Mouse (Mus musculus): ENCODE results near the gene Rnf111. TPM values are rescaled to one million over a fixed set of nuclear protein-coding genes. Genes with fewer than 3 reads are reported as not detected.
A peak's percentile ranks its signal among the peaks of the same experiment; 100 is the strongest.
"Not testable (repeated sequence)": the region's sequence is repeated elsewhere in the genome, so short reads cannot be mapped to it uniquely, and the experiment has no call there.

Rnf111 gene
- polyA plus RNA-seq, 1 experiment from 2014 or later, result 8.0 TPM

GRCm38 (mm10) chr9:70496990-70497389, 6.5 kb downstream of the Rnf111 start:
- no peak for ATAC-seq (ENCODE audit: insufficient read depth)
- no peak overlapping the region for H3K9ac ChIP-seq

DNA sequence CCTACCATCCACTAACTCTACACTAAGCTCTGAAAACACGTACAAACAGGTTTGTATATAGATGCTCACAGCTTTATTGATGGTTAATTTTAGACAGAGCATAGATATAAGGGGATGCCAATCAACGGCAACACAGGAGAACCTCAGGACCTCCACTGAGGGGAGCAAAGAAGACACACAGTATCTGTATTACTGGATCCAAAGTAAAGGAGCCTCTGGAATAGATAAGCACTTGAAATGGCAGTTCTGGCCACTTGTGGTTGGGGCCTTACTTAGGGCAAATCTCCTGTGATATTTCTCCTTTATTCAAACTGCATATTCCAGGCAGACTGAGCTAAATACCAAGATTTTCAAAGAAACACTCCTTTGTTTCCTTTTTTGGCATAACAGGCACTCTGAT, 10.5 kb downstream of the Rnf111 start:
- Histone ChIP-seq H3K36me3 (replicated peaks) (peaks cover 18% of the 10 kb centered on the region), H3K4me1 (replicated peaks) (peaks cover 35% of the 10 kb centered on the region), H3K27me3 (no peaks in the 10 kb centered on the region), H3K27ac (replicated peaks) (no peak overlapping the region), H3K4me2 (peak overlapping the region; percentile 6; the same call in 1 of the 2 replicates), H3K9ac (no peak overlapping the region), H3K4me3 (replicated peaks) (no peak overlapping the region), H3K9me3 (replicated peaks) (no peaks in the 10 kb centered on the region)
- 24% methylated on average over 2 of the region's 2 CpGs for WGBS (ENCODE audit: insufficient replicate concordance)
- ATAC-seq (ENCODE audit: insufficient read depth), result peak; percentile 56; the same call in 1 of the 2 replicates

More at GRCm38 (mm10) chr9:70496990-70497389, 6.5 kb downstream of the Rnf111 start:
- Histone ChIP-seq H3K36me3 (replicated peaks) (peaks cover 12% of the 10 kb centered on the region; the same call in 1 of the 2 replicates), H3K9me3 (replicated peaks) (no peaks in the 10 kb centered on the region), H3K4me1 (replicated peaks) (peaks cover 42% of the 10 kb centered on the region), H3K27ac (replicated peaks) (peak overlapping the region; percentile 48; the same call in 1 of the 2 replicates), H3K4me2 (no peak overlapping the region), H3K4me3 (replicated peaks) (no peak overlapping the region), H3K27me3 (no peaks in the 10 kb centered on the region)

DNA sequence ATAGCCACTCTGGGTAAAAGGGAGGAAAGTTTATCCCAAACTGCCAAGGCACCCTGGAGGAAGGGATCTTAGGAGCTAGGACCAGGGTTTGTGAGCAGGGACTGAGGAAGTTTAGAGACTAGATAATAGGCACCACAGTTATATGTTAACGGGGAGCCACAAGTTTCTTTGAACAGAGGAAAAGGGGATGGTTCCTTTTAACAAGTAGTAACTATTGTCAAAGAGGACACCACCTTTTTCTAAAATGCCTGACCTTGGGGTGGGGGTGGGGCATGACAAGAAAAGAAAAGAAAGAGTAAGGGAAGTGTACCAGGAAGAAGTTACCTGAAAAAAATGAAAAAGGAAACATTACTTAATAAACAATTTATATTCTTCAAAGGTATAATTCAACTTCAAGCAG, 12.3 kb downstream of the Rnf111 start:
- whole genome bisulfite sequencing (ENCODE audit: insufficient replicate concordance), result 64% methylated on average over 1 of the region's 1 CpGs
- H3K27ac ChIP-seq (replicated peaks), result no peak overlapping the region
- ATAC-seq (ENCODE audit: insufficient read depth), result no peak
- no peak overlapping the region for H3K4me2 ChIP-seq
- peaks cover 17% of the 10 kb centered on the region for H3K36me3 ChIP-seq (replicated peaks)
- no peaks in the 10 kb centered on the region for H3K9me3 ChIP-seq (replicated peaks)
- peaks cover 26% of the 10 kb centered on the region for H3K4me1 ChIP-seq (replicated peaks)
- H3K9ac ChIP-seq, result no peak overlapping the region
- H3K4me3 ChIP-seq (replicated peaks), result no peak overlapping the region
- no peaks in the 10 kb centered on the region for H3K27me3 ChIP-seq

- Histone ChIP-seq H3K27ac (replicated peaks) (no peak overlapping the region), H3K4me3 (replicated peaks) (no peak overlapping the region), H3K27me3 (no peaks in the 10 kb centered on the region), H3K4me2 (no peak overlapping the region), H3K4me1 (replicated peaks) (peaks cover 8% of the 10 kb centered on the region), H3K9me3 (replicated peaks) (no peaks in the 10 kb centered on the region), H3K36me3 (replicated peaks) (peaks cover 19% of the 10 kb centered on the region), H3K9ac (no peak overlapping the region)
- WGBS (ENCODE audit: insufficient replicate concordance), result 86% methylated on average over 2 of the region's 2 CpGs
- ATAC-seq (ENCODE audit: insufficient read depth), result no peak
Observed at GRCm38 (mm10) chr9:70487401-70487800, 16.1 kb downstream of the Rnf111 start.

DNA sequence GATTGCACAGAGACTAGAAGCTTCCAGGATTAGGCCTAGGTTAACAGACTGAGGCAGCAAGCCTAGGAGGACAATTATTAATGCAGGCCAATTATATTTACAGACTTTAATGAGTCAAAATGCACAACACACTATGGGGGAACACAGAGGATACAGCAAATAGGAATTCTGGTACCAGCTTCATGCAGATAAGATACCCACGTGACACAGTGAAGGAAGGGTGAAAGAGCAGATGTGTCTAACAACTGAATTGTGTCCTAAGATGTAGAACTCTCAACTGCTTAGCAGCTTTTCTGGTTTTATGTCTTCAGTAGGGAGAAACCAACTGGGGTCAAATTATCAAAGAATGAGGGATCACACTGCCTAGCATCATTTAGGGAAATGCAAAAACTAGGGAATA, 17.7 kb downstream of the Rnf111 start:
- ATAC-seq (ENCODE audit: insufficient read depth), result no peak
- peaks cover 18% of the 10 kb centered on the region for H3K36me3 ChIP-seq (replicated peaks)
- no peak overlapping the region for H3K4me3 ChIP-seq (replicated peaks)
- no peak overlapping the region for H3K27ac ChIP-seq (replicated peaks)
- H3K9ac ChIP-seq, result no peak overlapping the region
- H3K4me2 ChIP-seq, result no peak overlapping the region
- no peaks in the 10 kb centered on the region for H3K9me3 ChIP-seq (replicated peaks)
- no peaks in the 10 kb centered on the region for H3K27me3 ChIP-seq
- no peaks in the 10 kb centered on the region for H3K4me1 ChIP-seq (replicated peaks)
- WGBS (ENCODE audit: insufficient replicate concordance), result 27% methylated on average over 1 of the region's 1 CpGs

DNA sequence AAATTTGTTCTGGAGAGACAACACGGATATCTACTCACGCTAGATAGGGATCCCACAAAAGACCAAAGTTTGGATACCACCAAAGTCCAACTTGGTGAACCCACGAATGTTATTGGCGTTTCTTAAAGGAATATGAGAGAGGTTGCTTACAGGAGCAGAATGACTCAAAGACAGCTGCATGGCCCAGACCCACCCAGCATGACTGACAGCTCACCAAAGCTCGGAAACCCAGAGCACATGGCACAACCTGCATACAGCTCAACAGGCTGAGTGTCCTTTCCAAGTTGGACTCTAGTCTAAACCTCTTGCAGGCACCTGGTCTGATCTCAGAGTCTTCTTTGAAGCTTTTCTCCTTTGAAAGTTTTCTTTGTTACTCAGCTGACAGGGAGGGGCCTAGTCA, 20.0 kb downstream of the Rnf111 start:
- H3K9ac ChIP-seq, result no peak overlapping the region
- peaks cover 26% of the 10 kb centered on the region for H3K36me3 ChIP-seq (replicated peaks)
- H3K9me3 ChIP-seq (replicated peaks), result no peaks in the 10 kb centered on the region
- H3K4me2 ChIP-seq, result no peak overlapping the region
- H3K27me3 ChIP-seq, result no peaks in the 10 kb centered on the region
- H3K4me1 ChIP-seq (replicated peaks), result no peaks in the 10 kb centered on the region
- WGBS (ENCODE audit: insufficient replicate concordance), result 82% methylated on average over 5 of the region's 5 CpGs
- H3K27ac ChIP-seq (replicated peaks), result no peak overlapping the region
- no peak overlapping the region for H3K4me3 ChIP-seq (replicated peaks)
- ATAC-seq (ENCODE audit: insufficient read depth), result no peak

DNA sequence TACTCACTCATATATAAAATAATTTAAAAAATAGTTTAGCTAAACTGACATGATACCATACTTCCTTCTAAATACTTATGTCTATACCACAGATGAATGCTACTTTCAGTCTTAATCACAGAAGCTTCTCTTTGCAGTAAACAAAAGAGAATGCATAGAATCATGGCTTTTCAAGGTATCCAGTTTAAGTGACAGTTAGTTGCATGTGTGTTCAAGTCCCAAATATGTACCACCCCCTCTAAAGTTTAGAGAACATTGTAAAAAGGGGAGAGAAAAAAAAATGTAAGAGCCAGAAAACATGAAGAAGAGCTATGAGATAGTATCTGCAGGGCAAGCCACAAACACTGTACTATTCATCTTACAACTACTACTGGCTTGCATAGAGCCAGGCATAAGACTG, 21.7 kb downstream of the Rnf111 start:
- H3K36me3 ChIP-seq (replicated peaks), result peaks cover 26% of the 10 kb centered on the region
- no peak overlapping the region for H3K4me3 ChIP-seq (replicated peaks)
- H3K27me3 ChIP-seq, result no peaks in the 10 kb centered on the region
- no peak for ATAC-seq (ENCODE audit: insufficient read depth)
- no peak overlapping the region for H3K27ac ChIP-seq (replicated peaks)
- no peak overlapping the region for H3K4me2 ChIP-seq
- no peaks in the 10 kb centered on the region for H3K4me1 ChIP-seq (replicated peaks)
- no peak overlapping the region for H3K9ac ChIP-seq
- no peaks in the 10 kb centered on the region for H3K9me3 ChIP-seq (replicated peaks)

DNA sequence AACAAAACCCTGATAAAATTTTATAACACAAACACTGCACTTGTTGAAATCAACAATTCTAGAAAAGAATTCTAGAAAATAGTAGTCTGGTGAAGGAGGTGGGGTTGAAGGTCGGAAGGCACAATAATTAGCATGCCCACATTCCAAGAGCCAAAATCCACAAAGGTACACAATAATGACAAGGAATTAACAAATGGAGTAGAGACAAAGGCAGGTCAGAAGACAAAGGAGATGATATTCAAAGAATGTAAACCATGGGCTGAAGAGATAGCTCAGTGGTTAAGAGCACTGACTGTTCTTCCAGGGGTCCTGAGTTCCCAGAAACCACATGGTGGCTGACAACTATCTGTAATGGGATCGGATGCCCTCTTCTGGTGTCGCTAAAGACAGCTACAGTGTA, 26.3 kb downstream of the Rnf111 start:
- Histone ChIP-seq H3K9ac (no peak overlapping the region), H3K9me3 (replicated peaks) (no peaks in the 10 kb centered on the region), H3K36me3 (replicated peaks) (peaks cover 58% of the 10 kb centered on the region), H3K27ac (replicated peaks) (no peak overlapping the region), H3K4me3 (replicated peaks) (no peak overlapping the region), H3K4me2 (no peak overlapping the region), H3K27me3 (no peaks in the 10 kb centered on the region), H3K4me1 (replicated peaks) (no peaks in the 10 kb centered on the region)
- no peak for ATAC-seq (ENCODE audit: insufficient read depth)
- WGBS (ENCODE audit: insufficient replicate concordance), result 67% methylated on average over 3 of the region's 3 CpGs

DNA sequence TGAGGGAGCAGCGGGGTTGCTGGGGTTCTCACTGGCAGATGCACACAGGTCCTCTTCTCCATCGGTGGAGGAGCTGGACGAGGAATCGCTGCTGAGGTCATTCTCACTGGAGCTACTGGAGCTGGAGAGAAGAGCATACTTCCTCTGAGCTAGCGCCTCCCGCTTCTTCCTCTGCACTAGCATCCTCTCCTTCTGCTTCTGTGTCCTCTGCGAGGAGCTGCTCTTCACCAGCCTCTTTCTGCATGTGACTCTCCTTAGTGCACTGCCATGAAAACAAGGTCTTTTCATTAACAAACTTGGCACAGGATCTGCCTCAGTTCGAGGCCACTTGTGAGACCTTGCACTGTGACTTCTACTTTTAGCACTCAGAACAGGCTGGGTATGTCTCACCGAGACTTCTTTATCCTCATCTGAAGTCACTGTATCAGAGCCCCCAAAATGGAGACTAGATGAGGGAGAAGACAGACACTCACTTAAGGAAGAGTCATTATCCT, 27.7 kb downstream of the Rnf111 start:
- no peak overlapping the region for H3K4me2 ChIP-seq
- no peaks in the 10 kb centered on the region for H3K9me3 ChIP-seq (replicated peaks)
- no peak overlapping the region for H3K4me3 ChIP-seq (replicated peaks)
- WGBS (ENCODE audit: insufficient replicate concordance), result 80% methylated on average over 9 of the region's 9 CpGs
- H3K27me3 ChIP-seq, result no peaks in the 10 kb centered on the region
- no peak overlapping the region for H3K9ac ChIP-seq
- H3K27ac ChIP-seq (replicated peaks), result no peak overlapping the region
- no peak for ATAC-seq (ENCODE audit: insufficient read depth)
- H3K4me1 ChIP-seq (replicated peaks), result no peaks in the 10 kb centered on the region
- peaks cover 54% of the 10 kb centered on the region for H3K36me3 ChIP-seq (replicated peaks)

GRCm38 (mm10) chr9:70473400-70473799, 30.1 kb downstream of the Rnf111 start:
- WGBS (ENCODE audit: insufficient replicate concordance), result 84% methylated on average over 1 of the region's 1 CpGs

GRCm38 (mm10) chr9:70463091-70463490, 40.4 kb downstream of the Rnf111 start:
- 91% methylated on average over 13 of the region's 13 CpGs for WGBS (ENCODE audit: insufficient replicate concordance)
- H3K36me3 ChIP-seq (replicated peaks), result peaks cover 29% of the 10 kb centered on the region
- not testable (repeated sequence) for ATAC-seq (ENCODE audit: insufficient read depth)

More at GRCm38 (mm10) chr9:70473400-70473799, 30.1 kb downstream of the Rnf111 start:
- Histone ChIP-seq H3K36me3 (replicated peaks) (peaks cover 41% of the 10 kb centered on the region), H3K27ac (replicated peaks) (no peak overlapping the region), H3K4me3 (replicated peaks) (no peak overlapping the region), H3K9me3 (replicated peaks) (no peaks in the 10 kb centered on the region), H3K27me3 (no peaks in the 10 kb centered on the region), H3K4me1 (replicated peaks) (no peaks in the 10 kb centered on the region), H3K4me2 (no peak overlapping the region), H3K9ac (no peak overlapping the region)
- ATAC-seq (ENCODE audit: insufficient read depth), result no peak

GRCm38 (mm10) chr9:70452371-70452770, 51.2 kb downstream of the Rnf111 start:
- no peak for ATAC-seq (ENCODE audit: insufficient read depth)
- H3K4me3 ChIP-seq (replicated peaks), result no peak overlapping the region
- no peaks in the 10 kb centered on the region for H3K4me1 ChIP-seq (replicated peaks)
- WGBS (ENCODE audit: insufficient replicate concordance), result 54% methylated on average over 2 of the region's 2 CpGs
- no peak overlapping the region for H3K4me2 ChIP-seq
- H3K27ac ChIP-seq (replicated peaks), result no peak overlapping the region
- no peaks in the 10 kb centered on the region for H3K9me3 ChIP-seq (replicated peaks)
- H3K27me3 ChIP-seq, result no peaks in the 10 kb centered on the region
- peaks cover 63% of the 10 kb centered on the region for H3K36me3 ChIP-seq (replicated peaks)
- H3K9ac ChIP-seq, result no peak overlapping the region

More at GRCm38 (mm10) chr9:70463091-70463490, 40.4 kb downstream of the Rnf111 start:
- H3K4me1 ChIP-seq (replicated peaks); H3K27me3 ChIP-seq; H3K9me3 ChIP-seq (replicated peaks); H3K4me2 ChIP-seq; H3K27ac ChIP-seq (replicated peaks); H3K9ac ChIP-seq; H3K4me3 ChIP-seq (replicated peaks): not testable (repeated sequence)
